Mouse (Mus musculus): Measurements from ENCODE around the gene Ptcd1.

- TF ChIP-seq CTCF (IDR thresholded peaks at IDR 0.05) (no peak), POLR2A (IDR thresholded peaks at IDR 0.05; ENCODE audit: insufficient read depth, low read depth, low read length) (no peak)
Measured at GRCm38 (mm10) chr5:145113416-145113815, 53.5 kb downstream of the Ptcd1 start.
